Mouse (Mus musculus): ENCODE results near the gene Scarf1. TPM values are rescaled to one million over a fixed set of nuclear protein-coding genes. Genes with fewer than 3 reads are reported as not detected.

Gene Scarf1
- total RNA-seq, 4 experiments from 2014 or later = 1.6 to 2.8 (median 2.1) TPM

DNA sequence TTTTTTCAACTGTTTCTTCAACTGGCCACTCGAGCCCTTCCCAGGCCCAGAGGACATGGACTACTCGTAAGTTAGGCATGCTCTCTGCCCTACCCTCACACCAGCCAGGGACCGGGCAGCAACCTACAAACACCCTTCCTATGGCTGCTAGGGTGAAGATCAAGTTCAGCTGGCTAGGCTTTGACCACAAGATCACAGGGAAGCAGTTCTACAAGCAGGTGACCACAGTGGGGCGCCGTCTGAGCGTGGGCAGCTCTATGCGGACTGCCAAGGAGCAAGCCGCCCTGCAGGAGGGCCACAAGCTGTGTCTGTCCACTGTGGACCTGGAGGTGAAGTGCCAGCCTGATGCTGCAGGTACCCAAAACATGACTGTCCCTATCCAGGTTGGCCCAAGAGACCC is 49.5 kb downstream of the Scarf1 start:
- peak in 1 of 2 experiments; percentile 32 for DNase-seq (ENCODE audit: low spot score in 2 of 2)

DNA sequence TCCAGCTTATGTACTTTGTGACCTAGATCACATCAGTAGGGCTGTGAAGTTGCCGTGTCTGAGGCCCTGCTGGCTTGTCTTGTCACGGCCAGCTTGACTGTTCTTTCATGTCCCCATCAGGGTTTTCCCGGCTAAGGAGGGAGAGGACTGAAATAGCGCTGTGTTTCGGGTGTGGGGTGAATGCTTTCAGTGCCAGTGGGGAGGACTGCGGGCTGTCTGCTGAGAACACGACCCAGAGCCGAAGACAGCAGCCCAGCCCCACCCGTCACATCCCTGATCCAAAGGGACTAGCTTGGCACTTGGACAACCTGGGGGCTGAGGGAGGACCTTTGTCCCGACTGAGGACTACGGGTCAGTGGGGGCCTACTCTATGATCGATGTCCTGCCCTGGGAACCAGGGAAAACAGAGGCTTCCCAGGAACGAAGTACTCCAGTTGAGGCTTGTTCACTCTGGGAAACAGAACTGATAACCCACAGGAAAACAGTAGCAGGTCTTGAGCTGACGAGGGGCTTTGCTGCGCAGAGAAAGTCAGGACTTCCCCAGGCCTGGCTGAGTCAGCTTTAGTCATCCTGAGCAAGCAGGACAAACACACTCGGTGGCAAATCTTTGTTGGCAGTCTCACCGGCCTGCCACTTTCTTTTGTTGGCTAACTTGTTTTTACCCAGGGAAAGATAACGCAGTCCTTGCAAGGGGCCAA is 50.7 kb downstream of the Scarf1 start:
- DNase-seq (ENCODE audit: low spot score in 2 of 2) = peak in 1 of 2 experiments; percentile 32

DNA sequence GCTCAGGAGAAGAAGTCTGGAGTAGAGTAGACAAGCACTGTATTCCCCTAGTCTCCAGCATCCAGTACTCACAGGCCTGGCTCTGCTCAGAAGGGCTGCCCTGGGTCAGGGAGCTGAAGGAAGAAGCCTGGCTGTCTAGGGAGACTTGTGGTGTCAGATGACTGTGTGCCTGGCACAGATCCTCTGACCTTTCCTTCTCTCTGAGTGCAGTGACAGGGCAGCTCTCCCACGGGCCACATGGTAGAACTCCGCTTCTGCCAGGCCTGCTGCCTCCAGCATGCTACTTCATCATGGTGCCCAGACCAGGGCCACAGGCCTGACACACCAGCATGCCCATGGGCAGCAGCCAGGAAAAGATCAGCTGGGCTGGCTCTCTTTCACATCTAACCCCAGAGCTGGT is 52.5 kb downstream of the Scarf1 start:
- peak; percentile 88 to 94 for DNase-seq (ENCODE audit: low spot score in 2 of 2)

DNA sequence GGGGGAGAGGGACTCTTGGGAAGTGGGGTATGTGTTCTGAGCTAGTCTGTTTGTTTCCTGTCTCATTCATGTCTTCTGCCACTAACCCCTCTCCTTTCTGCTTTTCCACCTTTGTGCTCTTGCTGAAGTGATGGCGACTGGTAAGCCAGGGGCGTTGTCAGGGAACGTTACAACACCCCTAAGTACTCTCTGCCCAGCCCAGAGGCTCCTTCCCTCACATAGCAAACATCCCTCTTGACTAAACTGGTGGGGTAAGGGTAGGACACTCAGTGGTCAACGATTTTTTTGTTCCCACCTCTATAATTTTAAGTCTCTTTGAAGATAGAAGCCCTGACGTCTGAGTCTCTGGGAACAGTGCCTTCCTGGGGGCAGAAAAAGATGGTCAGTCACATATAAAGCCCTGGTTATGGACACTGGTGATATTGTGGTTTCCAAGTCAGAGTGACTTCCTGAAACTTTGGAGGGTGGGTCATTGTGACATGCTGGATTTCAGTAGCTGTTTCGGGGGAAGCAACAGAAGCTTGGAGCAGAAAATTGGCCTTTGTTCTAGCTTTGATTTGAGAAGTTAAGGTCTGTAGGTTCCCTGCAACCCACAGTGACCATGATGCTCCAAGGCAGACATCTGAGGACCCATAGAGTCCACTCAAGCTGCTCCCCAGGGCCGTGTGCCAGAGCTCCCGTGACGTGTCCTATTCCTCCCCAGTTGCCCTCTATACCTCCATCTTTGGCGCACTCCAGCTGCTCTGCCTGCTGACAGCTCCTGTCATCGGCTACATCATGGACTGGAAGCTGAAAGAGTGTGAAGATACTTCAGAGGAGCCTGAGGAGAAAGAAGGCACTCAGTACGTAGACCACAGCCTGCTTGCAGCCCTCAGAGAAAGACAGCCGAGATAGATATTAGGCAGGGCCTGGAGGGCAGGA is 53.2 kb downstream of the Scarf1 start:
- DNase-seq (ENCODE audit: low spot score in 2 of 2) = no peak

DNA sequence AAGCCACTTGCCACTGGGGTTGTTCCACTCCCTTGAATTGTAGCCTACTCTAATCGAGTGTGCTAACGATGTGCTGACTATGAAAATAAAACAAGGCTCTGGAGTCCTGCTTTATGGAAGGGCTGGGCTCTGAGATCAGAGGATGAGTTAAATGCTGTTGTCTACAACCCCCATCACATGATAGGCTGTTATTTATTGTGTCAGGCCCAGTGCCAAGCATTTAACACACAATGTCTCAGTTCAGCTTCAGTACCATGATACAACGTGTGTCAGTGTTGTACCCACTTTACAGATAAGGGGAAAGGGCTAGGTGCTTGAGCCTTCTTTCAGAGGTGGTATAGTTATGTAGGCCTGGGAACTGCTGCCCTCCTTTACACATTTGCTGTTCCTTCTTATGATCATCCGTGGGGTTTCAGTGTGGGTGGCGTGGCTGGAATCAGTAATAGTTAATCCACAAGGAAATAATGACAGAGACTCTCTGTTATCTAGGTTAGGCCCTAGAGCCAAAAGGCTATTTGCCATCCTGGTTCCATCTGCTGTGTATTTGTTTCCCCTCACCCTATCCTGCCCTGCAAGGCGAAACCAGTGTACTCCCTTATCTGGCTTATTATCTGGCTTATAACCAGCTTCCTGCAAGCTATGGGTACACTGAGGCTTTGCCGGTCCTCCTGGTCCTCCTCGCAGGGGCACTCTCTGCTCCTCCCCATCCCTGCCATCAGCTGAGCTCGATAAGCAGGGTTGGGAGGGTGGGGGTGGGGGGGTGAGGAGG is 54.2 kb downstream of the Scarf1 start:
- no peak for DNase-seq (ENCODE audit: low spot score in 2 of 2)

DNA sequence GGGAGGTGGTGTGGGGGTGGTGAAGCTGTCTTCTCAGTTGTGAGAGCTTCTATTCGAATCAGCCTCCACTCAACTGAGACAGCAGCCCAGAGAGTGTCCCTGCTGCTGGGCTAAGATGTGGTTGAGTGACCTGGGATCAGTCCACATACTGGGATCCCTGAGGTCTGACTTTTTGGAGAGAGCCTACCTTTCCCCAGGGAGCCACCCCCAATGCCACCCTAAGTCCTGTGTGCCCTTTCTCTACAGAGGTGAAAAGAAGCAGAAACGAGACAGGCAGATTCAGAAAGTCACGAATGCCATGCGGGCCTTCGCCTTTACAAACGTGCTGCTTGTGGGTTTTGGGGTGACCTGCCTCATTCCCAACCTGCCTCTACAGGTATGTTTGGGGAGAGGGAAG is 54.8 kb downstream of the Scarf1 start:
- DNase-seq (ENCODE audit: low spot score in 2 of 2) = no peak

DNA sequence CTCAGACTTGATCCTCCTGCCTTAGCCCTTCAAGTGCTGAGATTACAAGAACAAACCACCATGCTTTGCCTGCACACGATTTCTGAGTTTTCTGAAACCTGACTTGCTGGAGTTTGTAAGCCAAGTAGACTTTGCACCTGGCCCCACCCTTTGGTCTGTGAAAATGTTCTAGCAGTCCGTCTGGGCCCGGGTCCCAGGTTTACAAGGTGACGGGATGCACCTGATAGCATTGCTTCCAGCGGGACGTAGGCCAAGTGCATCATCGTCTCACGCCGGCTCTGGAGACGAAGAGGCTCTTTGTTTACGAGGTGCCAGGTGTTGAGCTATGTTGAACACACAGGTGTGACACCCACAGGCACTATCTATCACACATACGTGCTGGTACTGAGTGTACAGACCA is 55.6 kb downstream of the Scarf1 start:
- no peak for DNase-seq (ENCODE audit: low spot score in 2 of 2)

DNA sequence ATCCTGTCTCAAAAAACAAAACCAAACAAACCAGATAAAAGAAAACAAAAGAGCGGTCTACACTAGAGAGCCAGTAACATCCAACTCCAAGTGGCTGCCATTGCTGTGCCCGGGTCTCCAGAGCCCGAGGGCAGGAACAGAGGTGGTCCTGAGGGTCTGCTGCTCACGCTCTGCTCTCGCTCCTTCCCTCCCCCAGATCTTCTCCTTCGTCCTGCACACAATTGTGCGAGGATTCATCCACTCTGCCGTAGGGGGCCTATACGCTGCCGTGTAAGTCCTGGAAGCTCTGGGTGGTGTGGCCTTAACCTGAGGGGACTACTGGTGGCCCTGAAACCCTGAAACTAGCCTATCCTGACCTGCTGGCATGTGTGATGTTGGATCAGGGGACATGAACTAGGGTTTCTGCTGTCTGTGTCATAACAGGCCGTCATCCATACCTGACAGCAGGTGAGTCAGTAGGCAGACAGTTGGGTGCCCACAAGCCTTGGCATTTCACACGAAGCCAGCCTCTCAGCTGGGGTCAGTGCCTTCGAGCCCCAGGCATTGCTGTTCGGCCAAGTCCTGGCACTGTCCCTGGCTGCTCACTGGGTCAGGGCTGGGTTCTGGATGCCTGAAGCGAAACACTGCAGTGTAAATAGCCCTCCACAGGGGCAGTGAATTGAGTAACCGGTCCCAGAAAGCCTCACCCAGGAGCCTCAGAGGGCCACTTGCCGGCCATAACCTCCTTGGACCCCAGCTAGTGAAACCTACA is 57.2 kb downstream of the Scarf1 start:
- DNase-seq (ENCODE audit: low spot score in 2 of 2) = peak in 1 of 2 experiments; percentile 35

DNA sequence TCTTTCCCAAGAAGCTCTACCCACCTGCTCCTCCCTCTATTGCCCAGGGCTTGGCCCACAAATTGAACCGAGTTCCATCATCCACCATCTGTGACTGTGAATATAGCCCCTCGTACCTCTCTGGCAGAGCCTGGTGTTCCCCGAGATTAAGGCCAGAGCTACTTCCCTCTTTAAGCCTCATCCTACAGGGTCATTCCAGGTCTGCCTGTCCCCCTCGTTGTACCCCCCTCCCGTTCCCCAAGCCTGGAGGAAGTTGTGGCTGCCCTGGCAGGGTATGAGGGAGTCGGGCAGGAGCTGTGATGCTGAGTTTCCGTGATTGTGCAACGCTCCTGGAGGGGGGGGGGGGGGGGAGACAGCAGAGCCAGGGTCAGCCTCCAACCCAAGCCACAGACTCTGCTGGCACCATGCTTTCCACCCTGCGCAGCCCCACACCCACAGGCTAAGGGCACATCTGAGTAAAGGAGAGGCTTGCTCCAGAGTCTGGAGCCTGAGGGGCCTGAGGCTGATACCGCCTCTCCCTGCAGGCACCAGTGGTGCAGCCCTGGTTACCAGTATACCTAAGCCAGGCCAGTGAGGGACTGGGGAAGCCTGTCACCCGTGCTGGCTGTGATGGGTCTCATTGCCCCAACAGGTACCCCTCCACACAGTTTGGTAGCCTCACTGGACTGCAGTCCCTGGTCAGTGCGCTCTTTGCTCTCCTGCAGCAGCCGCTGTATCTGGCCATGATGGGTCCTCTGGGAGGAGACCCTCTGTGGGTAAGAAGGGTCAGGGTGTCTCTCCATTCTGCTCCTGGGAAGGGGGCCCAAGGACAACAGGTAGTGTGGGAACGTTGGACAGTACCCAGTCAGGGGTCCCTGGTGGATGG is 58.0 kb downstream of the Scarf1 start:
- peak in 1 of 2 experiments; percentile 43 for DNase-seq (ENCODE audit: low spot score in 2 of 2)

DNA sequence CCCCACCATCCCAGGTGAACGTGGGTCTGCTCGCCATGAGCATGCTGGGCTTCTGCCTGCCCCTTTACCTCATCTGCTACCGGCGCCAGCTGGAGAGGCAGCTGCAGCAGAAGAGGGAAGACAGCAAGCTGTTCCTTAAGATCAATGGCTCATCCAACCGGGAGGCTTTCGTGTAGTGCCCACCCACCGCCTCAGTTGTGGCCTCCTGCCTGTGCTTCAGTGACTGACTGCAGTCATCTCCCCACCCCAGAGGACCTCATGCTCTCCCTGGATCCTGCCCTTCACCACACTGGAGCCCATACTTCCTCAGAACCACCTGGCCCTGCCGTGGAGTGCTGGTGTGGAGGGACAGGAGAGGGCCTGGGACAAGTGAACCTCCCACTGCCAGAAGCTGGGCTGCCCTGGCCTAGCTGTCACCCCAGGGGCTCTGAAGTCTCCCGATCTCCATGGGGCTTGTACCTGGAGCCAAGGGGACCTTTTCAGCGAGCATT is 59.0 kb downstream of the Scarf1 start:
- DNase-seq (ENCODE audit: low spot score in 2 of 2) = no peak

DNA sequence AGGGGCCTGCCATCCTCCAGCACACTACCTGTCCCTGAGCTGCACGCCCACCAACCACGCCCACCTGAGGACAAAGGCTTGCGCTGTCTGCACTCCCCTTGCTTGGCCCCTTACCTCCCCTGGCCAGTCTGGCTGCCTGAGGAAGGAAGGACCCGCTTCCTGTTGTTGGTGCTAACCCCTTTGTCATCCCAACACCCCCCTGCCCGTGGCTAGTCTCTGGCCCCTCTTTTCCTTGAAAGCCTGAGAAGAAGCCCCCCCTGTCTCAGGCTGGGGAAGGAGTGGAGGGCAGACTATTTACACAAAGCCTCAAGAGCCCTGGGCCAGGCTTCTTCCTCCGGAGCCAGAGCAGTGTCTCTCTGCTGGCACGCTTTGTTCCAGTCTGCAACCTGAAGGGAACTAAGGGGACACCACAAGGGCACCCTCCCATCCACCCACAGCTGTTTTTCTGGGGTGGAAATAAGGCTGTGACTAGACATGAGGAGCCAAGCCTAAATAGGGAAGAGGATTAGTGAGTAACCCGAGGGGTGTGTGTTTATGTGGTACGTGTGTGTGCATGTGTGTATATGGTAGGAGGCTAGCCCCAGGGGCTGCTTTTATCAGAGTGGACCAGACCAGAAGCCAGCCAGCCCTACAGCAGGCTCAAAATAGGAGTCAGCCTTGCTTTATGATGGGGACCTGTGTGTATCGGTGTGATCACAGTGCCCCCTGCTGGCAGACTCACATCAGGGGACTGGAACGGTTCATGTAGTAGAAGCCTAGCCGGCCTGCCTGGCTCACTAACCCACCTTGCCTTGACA is 59.7 kb downstream of the Scarf1 start:
- peak; percentile 90 to 91 for DNase-seq (ENCODE audit: low spot score in 2 of 2)

DNA sequence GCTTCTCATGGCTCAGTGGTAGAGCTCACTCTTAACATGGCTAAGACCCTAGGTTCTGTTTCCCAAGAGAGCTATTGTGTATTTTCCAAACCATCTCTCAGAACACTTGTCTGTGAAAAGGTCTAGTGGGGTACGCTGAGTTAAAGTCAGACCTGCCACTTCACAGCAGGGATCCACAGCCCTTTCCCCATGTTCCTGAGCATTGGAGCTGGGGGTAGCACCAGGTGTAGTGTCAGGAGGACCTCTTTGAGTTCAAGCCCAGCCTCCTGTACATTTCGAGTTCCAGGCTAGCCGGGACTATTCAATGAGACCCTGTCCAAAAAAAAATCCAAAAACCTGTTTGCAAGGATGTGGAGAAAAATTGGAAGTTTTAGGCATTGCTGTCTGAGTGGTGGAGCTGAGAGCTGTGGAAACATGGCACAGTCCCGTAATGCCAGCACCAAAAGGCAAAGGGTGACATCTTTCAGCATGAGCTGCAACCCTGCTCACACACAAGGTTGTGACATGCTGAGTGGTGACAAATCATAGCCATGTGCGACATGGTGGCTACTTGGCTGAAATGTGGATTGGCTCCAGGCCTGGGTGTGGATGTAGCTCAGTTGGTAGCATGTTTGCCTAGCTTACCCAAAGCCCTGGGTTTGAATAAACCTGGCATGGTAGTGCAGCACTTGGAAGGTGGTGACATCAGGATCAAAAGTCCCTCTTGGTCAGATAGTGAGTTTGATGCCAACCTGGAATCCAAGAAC is 61.2 kb downstream of the Scarf1 start:
- DNase-seq (ENCODE audit: low spot score in 2 of 2) = no peak

DNA sequence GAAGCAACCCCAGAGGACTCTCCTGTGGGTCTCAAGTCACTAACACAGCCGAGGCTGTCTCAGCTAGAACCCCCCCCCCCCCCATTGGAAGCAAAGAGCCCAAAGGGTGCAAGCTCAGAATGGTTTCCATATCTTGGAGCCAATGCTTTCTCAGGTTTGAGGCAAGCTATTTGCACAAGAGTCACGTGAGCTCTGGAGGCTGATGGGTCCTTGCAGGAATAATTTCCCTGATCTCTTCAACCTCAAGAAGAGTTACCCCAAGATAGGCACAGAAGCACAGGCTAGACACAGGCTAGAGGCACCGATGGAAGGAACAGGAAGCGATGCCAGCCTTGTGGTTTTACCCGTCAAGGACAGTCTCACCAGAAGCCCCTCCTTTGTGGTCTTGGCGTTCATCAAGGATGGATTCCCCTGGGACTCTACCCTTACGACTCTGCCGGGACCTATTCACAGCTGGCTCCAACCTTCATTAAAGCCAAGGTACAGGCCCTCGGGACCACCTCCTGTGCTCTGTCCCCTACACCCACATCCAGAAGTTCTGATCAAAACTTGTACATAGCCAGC is 62.3 kb downstream of the Scarf1 start:
- no peak for DNase-seq (ENCODE audit: low spot score in 2 of 2)

Small RNA genes within 50 kb of the gene (microRNA-seq; reads per million reads assigned to microRNA genes)
- gene Mir22 (54,431 reads per million, percentile 98 among the genes with 10 or more reads in this experiment), gene Mir3971 (not detected)

Other genes with a start within 250 kb of the Scarf1 start
- 10 to 100 TPM; 67.0 to 73.3 (median 70.6) TPM for gene Rpa1, start 165.2 kb upstream of the Scarf1 start, total RNA-seq (2022)
- gene Smyd4, start 165.1 kb upstream of the Scarf1 start, total RNA-seq (2022) = 1 to 10 TPM; 4.0 to 5.4 (median 4.7) TPM
- gene Serpinf1, start 90.8 kb upstream of the Scarf1 start, total RNA-seq (2022) = 10 to 100 TPM; 21.1 to 74.1 (median 37.8) TPM
- gene Serpinf2, start 73.9 kb upstream of the Scarf1 start, total RNA-seq (2022) = under 1 TPM in 1 of 4 experiments, not detected in 3; 0.38 TPM
- gene Wdr81, start 58.8 kb upstream of the Scarf1 start, total RNA-seq (2022) = 1 to 10 TPM; 5.2 to 7.0 (median 6.2) TPM
- 1 to 10 TPM; 1.9 to 2.9 (median 2.4) TPM for gene Tlcd2, start 51.8 kb upstream of the Scarf1 start, total RNA-seq (2022)
- gene Prpf8, start 26.7 kb upstream of the Scarf1 start, total RNA-seq (2022) = 10 to 100 TPM; 73.7 to 90.1 (median 78.3) TPM
- 10 to 100 TPM; 28.7 to 34.0 (median 30.9) TPM for gene Rilp, start 3.4 kb upstream of the Scarf1 start, total RNA-seq (2022)
- gene Slc43a2, start 18.2 kb downstream of the Scarf1 start, total RNA-seq (2022) = 10 to 100 TPM; 22.0 to 28.2 (median 24.4) TPM
- 100 to 1,000 TPM; 153 to 214 (median 207) TPM for gene Pitpna, start 74.6 kb downstream of the Scarf1 start, total RNA-seq (2022)
- gene Inpp5k, start 117.4 kb downstream of the Scarf1 start, total RNA-seq (2022) = 10 to 100 TPM; 20.2 to 25.3 (median 23.6) TPM
- gene Myo1c, start 137.0 kb downstream of the Scarf1 start, total RNA-seq (2022) = 10 to 100 TPM; 29.7 to 34.7 (median 32.1) TPM
- gene Crk, start 165.7 kb downstream of the Scarf1 start, total RNA-seq (2022) = 10 to 100 TPM; 48.7 to 68.4 (median 50.0) TPM
- 100 to 1,000 TPM; 440 to 558 (median 522) TPM for gene Ywhae, start 219.3 kb downstream of the Scarf1 start, total RNA-seq (2022)